Mouse (Mus musculus): ENCODE results near the gene Qrich1. TPM values are rescaled to one million over a fixed set of nuclear protein-coding genes. Genes with fewer than 3 reads are reported as not detected.

Gene Qrich1
- 35.9 TPM for polyA plus RNA-seq (2014; fragmentation: Illumina TruSeq; extraction: RNeasy Lipid Tissue Mini Kit (QIAGEN cat#74804); ENCODE audit: low read depth, low replicate concordance)

GRCm38 (mm10) chr9:108516380-108517251 lies at the start of gene Qrich1:
Gene Qrich1 (plus strand): TSS chr9:108516806.

DNA sequence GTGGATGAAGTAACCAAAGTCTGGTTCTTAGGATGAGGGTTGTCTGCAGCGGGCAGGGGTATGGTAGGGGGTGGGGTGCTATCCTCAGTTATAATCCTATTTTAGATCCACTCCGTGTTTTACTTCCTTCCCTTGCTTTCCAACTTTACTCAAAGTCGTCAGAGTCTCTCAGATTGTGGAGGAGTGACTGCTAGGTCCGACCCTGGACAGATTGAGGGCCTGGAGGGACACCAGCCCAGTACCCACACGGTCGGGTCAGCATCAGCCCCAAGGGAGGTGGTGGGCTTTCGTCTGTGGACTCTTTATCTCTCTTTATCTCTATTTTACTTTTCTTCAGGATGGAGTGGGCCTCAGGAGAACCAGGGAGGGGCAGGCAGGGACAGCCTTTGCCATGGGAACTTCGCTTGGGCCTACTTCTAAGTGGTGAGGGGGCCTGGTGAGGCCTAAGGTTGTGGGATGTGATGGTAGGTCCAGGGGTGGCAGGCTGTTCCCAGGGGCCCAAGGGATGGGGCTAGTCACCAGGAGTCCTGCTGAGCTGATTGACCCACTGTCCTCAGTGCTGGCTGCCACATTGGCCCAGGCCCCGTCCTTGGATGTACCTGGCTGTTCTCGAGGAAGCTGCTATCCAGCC lies 36.8 kb upstream of the Qrich1 start, which contains the start of gene Lamb2:
Lamb2 (plus strand) TSS at position 16 of the 631 bp plus-strand sequence.

GRCm38 (mm10) chr9:108490559-108491285 lies 25.9 kb upstream of the Qrich1 start, which contains the start of gene Usp19:
Gene Usp19 (plus strand): TSS chr9:108490602.

GRCm38 (mm10) chr9:108507619-108508434 lies 8.8 kb upstream of the Qrich1 start, which contains the start of gene Qars:
Gene Qars (plus strand): TSS chr9:108507706.

DNA sequence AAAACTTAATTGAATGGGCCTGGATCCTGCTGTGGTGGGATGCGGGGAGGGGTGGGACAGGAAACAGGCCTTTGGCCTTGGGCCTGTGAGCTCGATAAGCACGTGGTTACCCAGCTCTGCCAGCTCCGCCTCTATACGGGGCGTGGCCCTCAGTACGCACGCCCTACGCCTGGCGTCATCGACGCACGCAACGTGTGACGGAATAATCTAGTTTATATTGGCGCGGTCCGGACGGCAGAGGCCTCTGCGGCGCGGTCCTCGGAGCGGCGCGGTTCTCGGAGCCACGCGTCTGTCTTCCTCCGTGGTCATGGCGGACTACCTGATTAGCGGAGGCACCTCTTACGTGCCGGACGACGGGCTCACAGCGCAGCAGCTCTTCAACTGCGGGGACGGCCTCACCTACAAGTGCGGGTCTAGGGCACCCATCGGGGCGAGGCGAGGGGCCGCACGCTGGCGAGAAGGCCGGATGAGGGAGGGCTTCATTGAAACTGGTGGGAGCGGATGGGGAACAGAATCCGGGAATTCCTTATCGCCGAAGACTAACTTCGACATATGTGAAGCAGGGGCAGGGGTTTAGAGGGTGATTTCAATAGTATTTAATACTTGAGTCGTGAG lies 43.7 kb downstream of the Qrich1 start, which contains the start of gene Impdh2:
Impdh2 (plus strand) TSS at position 60 of the 615 bp plus-strand sequence.

DNA sequence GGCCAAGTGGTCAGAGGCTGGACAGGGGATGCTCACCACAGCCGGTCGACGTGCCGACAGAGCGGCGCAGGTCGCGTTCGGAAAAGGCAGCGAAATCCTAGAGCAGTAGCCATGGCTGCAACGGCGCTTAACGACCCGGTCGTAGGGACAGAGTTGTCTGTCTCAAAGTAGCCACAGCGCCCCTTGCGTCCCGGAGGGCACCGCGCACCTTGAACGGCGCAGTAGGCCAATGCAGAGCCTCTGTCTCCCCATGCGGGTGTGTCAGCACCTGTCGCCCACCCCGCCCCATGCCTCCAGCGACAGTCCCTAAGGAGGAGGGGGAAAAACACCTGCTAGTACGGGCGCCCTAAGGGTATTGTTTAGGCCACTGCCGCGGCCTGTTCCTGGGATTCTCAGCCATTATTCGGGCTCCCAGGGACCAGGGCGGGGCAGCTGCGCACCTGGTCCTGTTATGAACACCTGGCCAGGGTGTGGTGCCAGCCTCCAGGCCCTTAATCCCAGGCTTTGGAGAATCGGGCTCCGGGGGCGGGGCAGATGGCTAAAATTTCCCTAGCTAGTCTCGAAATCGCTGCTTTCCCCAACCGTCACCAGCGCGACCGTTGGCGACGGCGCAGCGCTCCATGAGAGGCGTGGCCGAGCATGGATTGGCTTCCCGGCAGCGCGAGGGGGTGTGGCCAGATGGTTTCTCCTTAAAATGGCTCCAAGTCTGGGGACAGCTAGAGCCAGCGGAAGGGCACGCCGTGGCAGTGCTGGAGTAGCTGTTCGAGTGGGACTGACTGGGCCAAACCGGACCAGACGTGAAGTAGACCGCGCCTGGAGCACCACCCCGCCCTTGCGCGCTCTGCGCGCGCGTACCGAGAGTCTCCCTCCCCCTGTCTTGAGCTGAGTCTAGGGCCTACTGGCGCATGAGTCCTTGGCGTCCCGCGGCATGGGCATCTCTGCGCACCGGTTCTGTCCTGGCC lies 50.5 kb downstream of the Qrich1 start, which contains the start of gene Ndufaf3:
Ndufaf3 (minus strand) TSS at position 620 of the 962 bp plus-strand sequence.

GRCm38 (mm10) chr9:108569381-108570206 lies 53.0 kb downstream of the Qrich1 start, which contains the start of gene Dalrd3:
Gene Dalrd3 (plus strand): TSS chr9:108569886.

GRCm38 (mm10) chr9:108578545-108579343 lies 62.1 kb downstream of the Qrich1 start, which contains the start of gene Wdr6:
Gene Wdr6 (minus strand): TSS chr9:108578739.

GRCm38 (mm10) chr9:108596998-108597764 lies 80.6 kb downstream of the Qrich1 start, which contains the start of gene P4htm:
Gene P4htm (minus strand): TSS chr9:108597667.

Other genes with a start within 250 kb of the Qrich1 start
- 42.1 TPM for gene Nicn1, start 226.4 kb upstream of the Qrich1 start, polyA plus RNA-seq (2014; fragmentation: Illumina TruSeq; extraction: RNeasy Lipid Tissue Mini Kit (QIAGEN cat#74804); ENCODE audit: low read depth, low replicate concordance)
- gene Amt, start 220.0 kb upstream of the Qrich1 start, polyA plus RNA-seq (2014; fragmentation: Illumina TruSeq; extraction: RNeasy Lipid Tissue Mini Kit (QIAGEN cat#74804); ENCODE audit: low read depth, low replicate concordance), result 37.5 TPM
- gene Rhoa, start 210.7 kb upstream of the Qrich1 start, polyA plus RNA-seq (2014; fragmentation: Illumina TruSeq; extraction: RNeasy Lipid Tissue Mini Kit (QIAGEN cat#74804); ENCODE audit: low read depth, low replicate concordance), result 456 TPM
- 19.1 TPM for gene Tcta, start 210.6 kb upstream of the Qrich1 start, polyA plus RNA-seq (2014; fragmentation: Illumina TruSeq; extraction: RNeasy Lipid Tissue Mini Kit (QIAGEN cat#74804); ENCODE audit: low read depth, low replicate concordance)
- gene Gpx1, start 177.9 kb upstream of the Qrich1 start, polyA plus RNA-seq (2014; fragmentation: Illumina TruSeq; extraction: RNeasy Lipid Tissue Mini Kit (QIAGEN cat#74804); ENCODE audit: low read depth, low replicate concordance), result 93.3 TPM
- 54.0 TPM for gene Usp4, start 169.0 kb upstream of the Qrich1 start, polyA plus RNA-seq (2014; fragmentation: Illumina TruSeq; extraction: RNeasy Lipid Tissue Mini Kit (QIAGEN cat#74804); ENCODE audit: low read depth, low replicate concordance)
- gene 1700102P08Rik, start 124.0 kb upstream of the Qrich1 start, polyA plus RNA-seq (2014; fragmentation: Illumina TruSeq; extraction: RNeasy Lipid Tissue Mini Kit (QIAGEN cat#74804); ENCODE audit: low read depth, low replicate concordance), result 0.73 TPM
- gene Ccdc36, start 88.3 kb upstream of the Qrich1 start, polyA plus RNA-seq (2014; fragmentation: Illumina TruSeq; extraction: RNeasy Lipid Tissue Mini Kit (QIAGEN cat#74804); ENCODE audit: low read depth, low replicate concordance), result not detected
- not detected for gene BC048562, start 80.3 kb upstream of the Qrich1 start, polyA plus RNA-seq (2014; fragmentation: Illumina TruSeq; extraction: RNeasy Lipid Tissue Mini Kit (QIAGEN cat#74804); ENCODE audit: low read depth, low replicate concordance)
- gene Ccdc71, start 56.3 kb upstream of the Qrich1 start, polyA plus RNA-seq (2014; fragmentation: Illumina TruSeq; extraction: RNeasy Lipid Tissue Mini Kit (QIAGEN cat#74804); ENCODE audit: low read depth, low replicate concordance), result 4.1 TPM
- gene Klhdc8b, start 55.2 kb upstream of the Qrich1 start, polyA plus RNA-seq (2014; fragmentation: Illumina TruSeq; extraction: RNeasy Lipid Tissue Mini Kit (QIAGEN cat#74804); ENCODE audit: low read depth, low replicate concordance), result 0.53 TPM
- gene Lamb2, start 37.1 kb upstream of the Qrich1 start, polyA plus RNA-seq (2014; fragmentation: Illumina TruSeq; extraction: RNeasy Lipid Tissue Mini Kit (QIAGEN cat#74804); ENCODE audit: low read depth, low replicate concordance), result 5.1 TPM
- 5.9 TPM for gene Usp19, start 26.2 kb upstream of the Qrich1 start, polyA plus RNA-seq (2014; fragmentation: Illumina TruSeq; extraction: RNeasy Lipid Tissue Mini Kit (QIAGEN cat#74804); ENCODE audit: low read depth, low replicate concordance)
- gene Qars, start 9.1 kb upstream of the Qrich1 start, polyA plus RNA-seq (2014; fragmentation: Illumina TruSeq; extraction: RNeasy Lipid Tissue Mini Kit (QIAGEN cat#74804); ENCODE audit: low read depth, low replicate concordance), result 82.1 TPM
- 15.8 TPM for gene Impdh2, start 43.5 kb downstream of the Qrich1 start, polyA plus RNA-seq (2014; fragmentation: Illumina TruSeq; extraction: RNeasy Lipid Tissue Mini Kit (QIAGEN cat#74804); ENCODE audit: low read depth, low replicate concordance)
- gene Ndufaf3, start 50.6 kb downstream of the Qrich1 start, polyA plus RNA-seq (2014; fragmentation: Illumina TruSeq; extraction: RNeasy Lipid Tissue Mini Kit (QIAGEN cat#74804); ENCODE audit: low read depth, low replicate concordance), result 4.7 TPM
- 3.6 TPM for gene Dalrd3, start 53.1 kb downstream of the Qrich1 start, polyA plus RNA-seq (2014; fragmentation: Illumina TruSeq; extraction: RNeasy Lipid Tissue Mini Kit (QIAGEN cat#74804); ENCODE audit: low read depth, low replicate concordance)
- 1.7 TPM for gene Wdr6, start 61.9 kb downstream of the Qrich1 start, polyA plus RNA-seq (2014; fragmentation: Illumina TruSeq; extraction: RNeasy Lipid Tissue Mini Kit (QIAGEN cat#74804); ENCODE audit: low read depth, low replicate concordance)
- gene P4htm, start 80.9 kb downstream of the Qrich1 start, polyA plus RNA-seq (2014; fragmentation: Illumina TruSeq; extraction: RNeasy Lipid Tissue Mini Kit (QIAGEN cat#74804); ENCODE audit: low read depth, low replicate concordance), result not detected
- gene Arih2, start 132.6 kb downstream of the Qrich1 start, polyA plus RNA-seq (2014; fragmentation: Illumina TruSeq; extraction: RNeasy Lipid Tissue Mini Kit (QIAGEN cat#74804); ENCODE audit: low read depth, low replicate concordance), result 40.2 TPM
- 62.8 TPM for gene Slc25a20, start 145.3 kb downstream of the Qrich1 start, polyA plus RNA-seq (2014; fragmentation: Illumina TruSeq; extraction: RNeasy Lipid Tissue Mini Kit (QIAGEN cat#74804); ENCODE audit: low read depth, low replicate concordance)
- gene Prkar2a, start 172.5 kb downstream of the Qrich1 start, polyA plus RNA-seq (2014; fragmentation: Illumina TruSeq; extraction: RNeasy Lipid Tissue Mini Kit (QIAGEN cat#74804); ENCODE audit: low read depth, low replicate concordance), result 110 TPM

All from kidney, adult 10 weeks (tissue).